Mouse (Mus musculus): ENCODE data around the gene Cd320.
"Not testable (repeated sequence)": the region's sequence is repeated elsewhere in the genome, so short reads cannot be mapped to it uniquely, and the experiment has no call there.

DNA sequence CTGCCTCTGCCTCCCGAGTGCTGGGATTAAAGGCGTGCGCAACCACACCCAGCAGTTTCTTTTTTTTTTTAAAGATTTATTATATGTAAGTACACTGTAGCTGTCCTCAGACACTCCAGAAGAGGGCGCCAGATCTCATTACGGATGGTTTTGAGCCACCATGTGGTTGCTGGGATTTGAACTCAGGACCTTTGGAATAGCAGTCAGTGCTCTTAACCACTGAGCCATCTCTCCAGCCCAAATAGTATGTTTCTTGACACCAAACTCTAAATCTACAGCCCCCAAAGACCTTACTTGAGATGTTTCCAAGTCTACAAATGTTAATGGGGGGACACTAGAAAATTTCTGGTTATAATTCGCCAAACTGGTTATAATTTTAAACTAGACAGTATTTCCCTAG, 49.0 kb downstream of the Cd320 start:
- TF ChIP-seq CTCF (IDR thresholded peaks at IDR 0.05; ENCODE audit: low read depth), result peak; percentile 28; the same call in 1 of the 2 replicates
- TF ChIP-seq EP300 (optimal IDR thresholded peaks at IDR 0.05), result not testable (repeated sequence)
